Mouse (Mus musculus) cortical plate, adult 2 months (tissue): ENCODE results near the gene Rcc1.

Source experiments
- CTCF ChIP-seq: fragments of 200-500 bp; IDR thresholded peaks from 2 replicates; pipeline ENCODE4 v1.5.1; 2011; ENCODE audit warnings: mild to moderate bottlenecking, control low read depth, low read length; ENCODE audit not compliant: insufficient read depth; ENCODE audit errors: extremely low read depth
- POLR2A ChIP-seq: fragments of 200-500 bp; IDR thresholded peaks from 2 replicates; pipeline ENCODE4 v1.6.1; 2011; ENCODE audit warnings: mild to moderate bottlenecking, low read length, control low read depth; ENCODE audit not compliant: insufficient read depth; ENCODE audit errors: extremely low read depth

GRCm38 (mm10) chr4:132329115-132329834 is 24.1 kb downstream of the Rcc1 start, which contains the start of gene Trnau1ap:
- TF ChIP-seq POLR2A (peak; percentile 80), CTCF (no peak)
